Mouse (Mus musculus) midbrain, embryonic 13.5 days (tissue): ENCODE data around the gene Ksr1. TPM values are rescaled to one million over a fixed set of nuclear protein-coding genes. Genes with fewer than 3 reads are reported as not detected.

Experiments
- ATAC-seq: fragments of 200-750 bp; cut with Nextera tagmentation; 2 replicates; pipeline ENCODE4 v1.8.0; 2017; ENCODE audit warnings: mild to moderate bottlenecking, moderate TSS enrichment, moderate library complexity
- H3K27ac ChIP-seq: fragments of 300-500 bp; sonication (generic); 2 replicates; pipeline ENCODE4 v1.5.1; 2015; ENCODE audit warnings: inconsistent platforms, mild to moderate bottlenecking, moderate library complexity
- H3K27me3 ChIP-seq: fragments of 300-500 bp; sonication (generic); 2 replicates; pipeline ENCODE4 v1.6.1; 2015; ENCODE audit warnings: mild to moderate bottlenecking, inconsistent platforms
- H3K36me3 ChIP-seq: fragments of 300-500 bp; sonication (generic); 2 replicates; pipeline ENCODE4 v1.6.1; 2015; ENCODE audit warnings: mild to moderate bottlenecking, inconsistent platforms
- H3K4me1 ChIP-seq: fragments of 300-500 bp; sonication (generic); replicated peaks from 2 replicates; pipeline ENCODE4 v1.6.1; 2015; ENCODE audit warnings: inconsistent platforms
- H3K4me2 ChIP-seq: fragments of 300-500 bp; sonication (generic); replicated peaks from 2 replicates; pipeline ENCODE4 v1.6.1; 2015; ENCODE audit warnings: moderate library complexity, mild to moderate bottlenecking, inconsistent platforms
- H3K4me3 ChIP-seq: fragments of 300-500 bp; sonication (generic); replicated peaks from 2 replicates; pipeline ENCODE4 v1.5.1; 2015; ENCODE audit warnings: mild to moderate bottlenecking, inconsistent platforms
- H3K9ac ChIP-seq: fragments of 300-500 bp; sonication (generic); replicated peaks from 2 replicates; pipeline ENCODE4 v1.6.1; 2015; ENCODE audit warnings: mild to moderate bottlenecking, inconsistent platforms
- H3K9me3 ChIP-seq: fragments of 300-500 bp; sonication (generic); 2 replicates; pipeline ENCODE4 v1.6.1; 2016; ENCODE audit warnings: mild to moderate bottlenecking, inconsistent platforms
- WGBS: fragments of 180-500 bp; shearing (Covaris S2); methylation state at CpG from one replicate; pipeline ENCODE4 v1.1.7; 2015; 5-methylcytosine and 5-hydroxymethylcytosine counted together
- polyA plus RNA-seq: library from polyadenylated mRNA; unstranded; fragments of >200 nt; fragmentation: Nextera tagmentation; extraction: Ambion mirVana; gene quantifications from 2 replicates; pipeline ENCODE4 v1.2.1, GENCODE M21; 2015

Gene Ksr1
- polyA plus RNA-seq, 1 experiment from 2014 or later: 3.7 TPM

DNA sequence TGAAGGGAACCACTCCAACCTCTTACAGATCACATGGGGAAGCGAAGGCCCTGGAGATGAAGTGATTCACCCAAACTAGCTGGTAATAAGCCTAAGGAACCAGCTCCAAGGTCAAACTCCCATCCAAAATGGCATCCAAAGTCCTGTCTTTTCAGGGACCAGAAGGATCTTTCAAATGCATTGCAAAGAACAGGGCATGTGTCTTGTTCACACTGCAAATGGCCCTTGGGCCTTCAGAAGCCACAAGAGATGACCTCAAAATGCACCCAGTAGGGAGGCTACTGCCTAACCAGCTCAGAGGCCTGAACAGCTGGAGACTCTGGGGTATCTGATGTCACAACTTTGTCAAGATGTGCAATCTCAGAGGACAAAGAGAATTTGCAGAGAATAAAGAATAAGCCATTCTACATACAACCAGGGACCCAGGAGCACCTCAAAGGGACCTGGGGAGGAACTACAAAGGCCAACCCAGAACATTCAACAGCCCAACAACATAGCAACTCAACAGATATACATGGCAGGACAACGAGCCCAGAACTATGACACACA, 2.1 kb downstream of the Ksr1 start:
- H3K4me3 ChIP-seq: peak overlapping the region; percentile 9; the same call in 1 of the 2 replicates

GRCm38 (mm10) chr11:79143322-79143721, 2.9 kb downstream of the Ksr1 start:
- no peak for ATAC-seq
- 92% methylated on average over 3 of the region's 3 CpGs for WGBS
- no peaks in the 10 kb centered on the region for H3K36me3 ChIP-seq
- H3K27me3 ChIP-seq: no peaks in the 10 kb centered on the region
- no peak overlapping the region for H3K9ac ChIP-seq
- no peaks in the 10 kb centered on the region for H3K9me3 ChIP-seq
- H3K4me1 ChIP-seq: peaks cover 24% of the 10 kb centered on the region
- 0 out of 2 replicates have a peak overlapping the region, but pooled peaks have one; percentile 77 for H3K4me2 ChIP-seq
- no peak overlapping the region for H3K4me3 ChIP-seq
- H3K27ac ChIP-seq: no peak overlapping the region

More for the DNA sequence above, 2.1 kb downstream of the Ksr1 start:
- Histone ChIP-seq H3K4me2 (peak overlapping the region; percentile 77), H3K9ac (peak overlapping the region; percentile 87; the same call in 1 of the 2 replicates), H3K9me3 (no peaks in the 10 kb centered on the region), H3K27ac (no peak overlapping the region), H3K4me1 (peaks cover 24% of the 10 kb centered on the region), H3K27me3 (no peaks in the 10 kb centered on the region), H3K36me3 (no peaks in the 10 kb centered on the region)
- WGBS: 81% methylated on average over 2 of the region's 2 CpGs
- no peak for ATAC-seq

GRCm38 (mm10) chr11:79142381-79142780, 3.8 kb downstream of the Ksr1 start:
- H3K4me3 ChIP-seq: no peak overlapping the region
- no peak overlapping the region for H3K4me2 ChIP-seq
- H3K9ac ChIP-seq: no peak overlapping the region
- ATAC-seq: no peak
- WGBS: 87% methylated on average over 11 of the region's 11 CpGs
- peaks cover 24% of the 10 kb centered on the region for H3K4me1 ChIP-seq
- no peaks in the 10 kb centered on the region for H3K36me3 ChIP-seq
- no peaks in the 10 kb centered on the region for H3K27me3 ChIP-seq
- H3K27ac ChIP-seq: no peak overlapping the region
- H3K9me3 ChIP-seq: no peaks in the 10 kb centered on the region

GRCm38 (mm10) chr11:79141235-79142109, 4.7 kb downstream of the Ksr1 start:
- H3K9ac ChIP-seq: no peak overlapping the region
- H3K4me2 ChIP-seq: no peak overlapping the region
- no peaks in the 10 kb centered on the region for H3K27me3 ChIP-seq
- H3K36me3 ChIP-seq: no peaks in the 10 kb centered on the region
- H3K27ac ChIP-seq: no peak overlapping the region
- no peak overlapping the region for H3K4me3 ChIP-seq
- no peaks in the 10 kb centered on the region for H3K9me3 ChIP-seq
- no peak for ATAC-seq
- 46% methylated on average over 11 of the region's 11 CpGs for WGBS
- H3K4me1 ChIP-seq: peaks cover 24% of the 10 kb centered on the region

DNA sequence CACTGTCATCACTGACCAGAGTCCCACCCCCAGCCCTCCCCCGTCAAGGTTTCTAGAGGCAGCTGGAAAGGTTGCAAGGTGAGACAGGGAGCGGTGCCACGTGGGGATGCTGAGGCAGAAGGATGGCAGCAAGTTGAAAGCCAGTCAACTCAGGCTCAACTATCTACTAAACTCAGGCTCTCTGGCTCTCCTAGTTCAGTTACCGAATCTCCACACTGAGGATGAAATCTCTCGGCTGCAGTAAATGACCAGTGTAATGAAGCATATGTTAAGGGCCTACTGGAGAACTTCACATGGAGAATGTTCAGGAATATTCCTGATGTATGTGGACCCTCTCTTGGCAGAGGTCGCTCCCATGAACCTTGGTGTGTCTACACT, 5.7 kb downstream of the Ksr1 start:
- ATAC-seq: no peak
- no peak overlapping the region for H3K4me2 ChIP-seq
- H3K36me3 ChIP-seq: no peaks in the 10 kb centered on the region
- no peak overlapping the region for H3K4me3 ChIP-seq
- no peaks in the 10 kb centered on the region for H3K9me3 ChIP-seq
- WGBS: 89% methylated on average over 6 of the region's 6 CpGs
- H3K27me3 ChIP-seq: no peaks in the 10 kb centered on the region
- H3K27ac ChIP-seq: no peak overlapping the region
- no peak overlapping the region for H3K9ac ChIP-seq
- H3K4me1 ChIP-seq: peaks cover 32% of the 10 kb centered on the region

DNA sequence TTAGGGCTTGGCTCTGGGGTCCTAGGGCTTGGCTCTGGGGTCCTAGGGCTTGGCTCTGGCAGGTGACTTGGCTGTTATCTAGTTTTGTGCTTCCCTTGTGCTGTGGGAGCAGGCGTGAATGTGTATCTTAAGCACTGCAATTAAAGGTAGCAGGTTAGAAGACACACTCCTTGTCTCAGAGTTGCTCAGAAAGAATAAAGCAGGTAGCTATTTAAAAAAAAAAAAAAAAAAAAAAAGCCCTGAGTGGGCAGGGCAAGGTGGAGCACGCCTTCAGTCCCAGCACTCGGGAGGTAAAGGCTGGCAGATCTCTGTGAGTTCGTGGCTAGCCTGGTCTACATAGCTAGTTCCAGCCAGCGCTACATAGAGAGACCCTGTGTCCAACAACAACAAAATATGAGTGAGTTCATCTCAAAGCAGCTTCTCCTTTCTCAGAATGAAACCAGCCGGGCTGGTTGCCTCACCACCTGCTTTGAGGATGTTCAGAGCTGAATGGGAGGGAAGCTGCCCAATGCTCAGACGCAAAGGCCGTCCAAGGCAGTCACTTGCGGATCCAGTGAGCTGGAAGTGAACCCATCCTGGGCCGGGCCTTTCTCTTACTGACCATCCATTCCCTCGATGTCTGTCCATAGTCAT, 6.2 kb downstream of the Ksr1 start:
- Histone ChIP-seq H3K27me3 (no peaks in the 10 kb centered on the region), H3K9me3 (no peaks in the 10 kb centered on the region), H3K4me1 (peaks cover 29% of the 10 kb centered on the region), H3K4me2 (no peak overlapping the region), H3K27ac (no peak overlapping the region), H3K36me3 (no peaks in the 10 kb centered on the region), H3K4me3 (no peak overlapping the region), H3K9ac (no peak overlapping the region)
- no peak for ATAC-seq
- 93% methylated on average over 11 of the region's 11 CpGs for WGBS

DNA sequence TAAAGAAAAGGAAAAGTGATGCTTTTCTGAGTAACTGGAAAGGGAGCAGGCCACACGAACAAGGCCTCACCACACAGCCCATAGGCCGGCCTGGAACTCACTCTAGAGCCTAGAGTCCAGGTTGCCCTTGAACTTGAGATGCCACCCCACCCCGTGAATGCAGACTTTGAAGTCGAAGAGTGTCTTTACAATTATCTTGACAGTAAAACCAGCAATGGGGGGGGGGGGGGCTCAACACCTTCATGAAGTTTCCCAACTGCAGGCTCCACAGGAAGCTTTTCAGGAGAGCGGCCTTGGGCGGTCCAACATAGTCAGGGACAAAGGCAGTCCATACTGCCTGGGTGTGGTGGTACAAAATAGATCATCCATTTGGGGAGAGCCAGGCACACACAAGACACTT, 7.6 kb downstream of the Ksr1 start:
- Histone ChIP-seq H3K36me3 (no peaks in the 10 kb centered on the region), H3K4me1 (peaks cover 15% of the 10 kb centered on the region; the same call in 1 of the 2 replicates), H3K4me2 (no peak overlapping the region), H3K27ac (no peak overlapping the region), H3K9me3 (no peaks in the 10 kb centered on the region), H3K4me3 (no peak overlapping the region), H3K27me3 (no peaks in the 10 kb centered on the region), H3K9ac (no peak overlapping the region)
- 88% methylated on average over 6 of the region's 6 CpGs for WGBS
- no peak for ATAC-seq

DNA sequence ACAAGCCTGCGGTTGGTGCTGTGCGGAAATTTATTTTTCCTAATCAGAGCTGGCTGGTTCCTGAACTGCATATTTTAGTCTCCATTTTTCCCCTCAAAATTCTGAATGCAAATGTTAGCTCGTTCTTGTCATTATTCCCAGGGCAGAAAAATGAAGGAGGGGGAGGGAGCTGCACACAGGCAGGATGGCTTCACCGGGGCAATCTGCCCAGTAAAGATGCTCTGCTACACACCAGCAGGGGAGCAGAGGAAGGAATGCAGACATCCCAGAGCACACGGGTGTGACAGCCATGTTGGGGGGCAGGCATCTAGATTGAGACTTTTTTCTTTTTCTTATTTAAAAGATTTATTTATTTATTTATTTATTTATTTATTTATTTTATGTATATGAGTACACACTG, 9.0 kb downstream of the Ksr1 start:
- H3K4me1 ChIP-seq: peaks cover 12% of the 10 kb centered on the region; the same call in 1 of the 2 replicates
- no peak for ATAC-seq
- no peaks in the 10 kb centered on the region for H3K27me3 ChIP-seq
- no peaks in the 10 kb centered on the region for H3K9me3 ChIP-seq
- no peak overlapping the region for H3K27ac ChIP-seq
- H3K9ac ChIP-seq: no peak overlapping the region
- H3K4me2 ChIP-seq: no peak overlapping the region
- WGBS: 78% methylated on average over 5 of the region's 5 CpGs
- H3K36me3 ChIP-seq: no peaks in the 10 kb centered on the region
- H3K4me3 ChIP-seq: no peak overlapping the region

DNA sequence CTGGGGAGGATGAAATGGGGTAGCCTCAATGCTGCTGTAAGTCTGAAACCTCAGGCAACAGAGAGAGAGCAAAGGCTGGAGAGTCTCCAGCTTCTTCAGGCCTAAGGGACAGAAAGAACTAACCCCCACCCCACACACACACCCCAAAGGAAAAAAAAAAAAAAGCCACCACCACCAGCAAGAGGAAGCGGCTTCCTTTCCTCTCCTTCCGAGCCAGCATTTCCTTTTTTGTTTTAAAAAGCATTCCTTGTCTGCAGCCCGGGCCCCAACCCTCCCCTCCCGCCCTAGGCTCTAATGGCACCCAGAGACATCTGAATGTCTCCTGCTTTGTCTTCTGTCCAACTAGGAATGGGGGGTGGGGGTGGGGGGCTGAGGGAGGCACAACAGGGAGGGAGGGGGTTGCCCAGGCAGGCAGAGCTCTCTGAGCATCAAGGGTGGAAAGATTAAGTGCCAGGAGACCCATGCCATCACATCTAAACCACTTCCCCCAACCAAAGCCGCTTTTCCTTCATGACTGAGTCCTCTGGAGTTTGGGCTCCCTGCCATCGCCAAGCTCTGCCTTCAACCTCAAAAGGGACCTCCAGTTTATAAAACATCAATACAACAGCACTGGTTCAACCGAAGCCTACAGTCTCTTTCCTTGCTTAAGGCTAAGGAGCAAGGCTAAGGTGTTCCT, 10.4 kb downstream of the Ksr1 start:
- Histone ChIP-seq H3K9ac (no peak overlapping the region), H3K4me1 (peaks cover 13% of the 10 kb centered on the region; the same call in 1 of the 2 replicates), H3K4me3 (no peak overlapping the region), H3K27me3 (no peaks in the 10 kb centered on the region), H3K36me3 (no peaks in the 10 kb centered on the region), H3K4me2 (no peak overlapping the region), H3K9me3 (no peaks in the 10 kb centered on the region), H3K27ac (peak overlapping the region; percentile 25; the same call in 1 of the 2 replicates)
- ATAC-seq: no peak
- WGBS: 48% methylated on average over 7 of the region's 7 CpGs

DNA sequence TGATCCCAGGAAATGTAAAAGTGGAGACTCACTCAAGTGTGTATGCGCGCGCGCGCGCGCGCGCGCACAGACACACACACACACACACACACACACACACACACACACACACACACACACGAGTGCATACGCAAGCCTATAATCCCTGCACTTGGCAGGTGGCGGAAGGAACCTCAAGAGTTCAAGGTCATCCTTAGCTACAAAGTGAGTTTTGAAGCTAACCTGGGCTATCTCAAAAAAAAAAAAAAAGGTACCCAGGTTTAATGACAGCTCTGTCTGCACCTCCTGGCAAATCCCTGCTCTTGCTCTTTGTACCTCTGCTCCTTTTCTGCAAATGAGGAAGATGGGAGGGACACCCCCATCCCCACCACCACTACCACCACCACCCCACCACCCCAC, 11.1 kb downstream of the Ksr1 start:
- Histone ChIP-seq H3K9ac (no peak overlapping the region), H3K4me3 (no peak overlapping the region), H3K9me3 (no peaks in the 10 kb centered on the region), H3K4me1 (peaks cover 13% of the 10 kb centered on the region; the same call in 1 of the 2 replicates), H3K4me2 (no peak overlapping the region), H3K27ac (no peak overlapping the region), H3K36me3 (no peaks in the 10 kb centered on the region), H3K27me3 (no peaks in the 10 kb centered on the region)
- WGBS: 94% methylated on average over 13 of the region's 13 CpGs
- ATAC-seq: no peak

- H3K27me3 ChIP-seq: no peaks in the 10 kb centered on the region
- no peak overlapping the region for H3K4me3 ChIP-seq
- ATAC-seq: no peak
- H3K27ac ChIP-seq: no peak overlapping the region
- H3K4me1 ChIP-seq: peaks cover 13% of the 10 kb centered on the region; the same call in 1 of the 2 replicates
- H3K4me2 ChIP-seq: no peak overlapping the region
- H3K9me3 ChIP-seq: no peaks in the 10 kb centered on the region
- no peak overlapping the region for H3K9ac ChIP-seq
- H3K36me3 ChIP-seq: no peaks in the 10 kb centered on the region
- WGBS: 87% methylated on average over 13 of the region's 13 CpGs
These were observed 11.6 kb downstream of the Ksr1 start for GRCm38 (mm10) chr11:79134416-79135104.
